Mouse (Mus musculus) CD4-positive, CD25-positive, alpha-beta regulatory T cell, adult 4 months (primary cell): ENCODE results near the gene Mtmr11. TPM values are rescaled to one million over a fixed set of nuclear protein-coding genes. Genes with fewer than 3 reads are reported as not detected.
"Not testable (repeated sequence)": the region's sequence is repeated elsewhere in the genome, so short reads cannot be mapped to it uniquely, and the experiment has no call there.

ENCODE experiments used
- ATAC-seq: one replicate; pipeline ENCODE4 v1.8.0; 2017
- polyA plus RNA-seq, 2 experiments: library from polyadenylated mRNA; unstranded; fragments of 100-300 nt; shearing (Covaris generic); gene quantifications; one replicate each; pipeline ENCODE4 v1.2.1; 2017

The Mtmr11 gene
- polyA plus RNA-seq, 2 experiments from 2014 or later: 2.3 to 2.4 TPM

- peak; percentile 94 for ATAC-seq
These were observed 10.7 kb downstream of the Mtmr11 start, which contains the start of gene Sf3b4 for GRCm38 (mm10) chr3:96172197-96173178. Gene Sf3b4, plus strand, starts transcription at chr3:96172332.

- no peak for ATAC-seq
These were observed 11.4 kb downstream of the Mtmr11 start for GRCm38 (mm10) chr3:96173185-96173584.

GRCm38 (mm10) chr3:96174042-96174441 is 12.2 kb downstream of the Mtmr11 start:
- ATAC-seq: not testable (repeated sequence)

GRCm38 (mm10) chr3:96175251-96175650 is 13.4 kb downstream of the Mtmr11 start:
- ATAC-seq: no peak

GRCm38 (mm10) chr3:96178427-96178826 is 16.6 kb downstream of the Mtmr11 start:
- no peak for ATAC-seq

- ATAC-seq: no peak
These were observed 17.1 kb downstream of the Mtmr11 start for GRCm38 (mm10) chr3:96178902-96179301.

DNA sequence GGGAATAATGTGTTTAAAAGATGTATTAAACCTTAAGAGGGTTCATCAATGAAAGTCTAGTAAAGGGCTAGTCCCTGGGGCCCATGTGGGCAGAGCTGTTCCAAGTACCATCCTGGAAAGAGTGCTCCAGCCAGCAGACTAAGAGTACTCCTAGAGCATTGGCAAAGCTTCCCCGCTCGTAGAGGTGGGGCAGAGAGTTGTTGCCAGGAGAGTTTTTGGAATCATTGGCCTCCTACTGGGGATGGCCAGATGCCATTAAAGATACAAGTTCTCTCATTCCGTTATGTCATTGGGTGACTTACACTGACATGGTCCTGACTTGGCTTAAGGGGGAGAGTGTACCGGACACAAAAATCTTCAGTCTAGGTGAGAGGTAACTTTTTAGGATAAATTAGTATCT is 17.7 kb downstream of the Mtmr11 start:
- ATAC-seq: no peak

GRCm38 (mm10) chr3:96180727-96181477 is 19.1 kb downstream of the Mtmr11 start, which contains the start of gene Sv2a:
Gene Sv2a, plus strand, starts transcription at chr3:96181151.
- ATAC-seq: peak; percentile 77

DNA sequence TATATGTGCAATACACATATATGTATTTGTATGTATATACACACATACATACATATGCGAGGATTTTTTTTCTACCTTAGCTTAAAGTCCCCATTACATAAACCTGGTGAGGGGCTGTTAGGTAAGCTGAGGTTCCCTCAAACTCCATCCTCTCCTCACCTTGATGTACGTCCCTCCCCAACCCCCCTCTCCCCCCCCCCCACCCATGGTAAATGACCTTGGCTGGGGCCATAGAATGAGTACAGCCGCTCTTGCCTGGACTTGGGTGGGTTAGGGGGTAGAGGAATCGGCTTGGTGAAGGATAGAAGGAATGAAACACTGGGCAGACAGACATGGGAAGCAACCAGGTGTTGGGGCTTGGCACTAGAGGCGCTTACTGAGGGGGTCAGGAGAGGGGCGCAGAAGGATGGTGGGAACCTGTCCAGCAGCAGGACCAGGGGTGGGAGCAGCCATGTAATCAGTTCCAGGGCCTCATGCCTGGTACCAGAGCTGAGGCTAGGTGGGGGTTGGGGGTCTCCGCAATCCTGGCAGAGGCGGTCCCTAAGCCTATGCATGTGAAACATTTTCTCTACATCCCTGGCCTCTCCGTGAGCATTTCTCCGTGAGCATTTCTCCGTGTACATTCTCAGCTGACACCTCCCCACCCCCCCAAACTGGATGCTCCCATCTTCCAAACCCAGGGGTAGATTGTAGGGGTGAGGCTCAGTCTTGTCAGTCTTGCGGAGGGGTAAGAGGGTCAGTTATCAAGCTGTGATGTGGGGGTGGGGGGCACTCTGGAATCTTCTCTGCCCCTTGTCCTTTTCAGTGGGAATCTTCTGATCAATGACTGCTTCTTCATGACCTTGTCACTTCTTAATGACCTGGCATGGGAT is 19.9 kb downstream of the Mtmr11 start:
- ATAC-seq: no peak

DNA sequence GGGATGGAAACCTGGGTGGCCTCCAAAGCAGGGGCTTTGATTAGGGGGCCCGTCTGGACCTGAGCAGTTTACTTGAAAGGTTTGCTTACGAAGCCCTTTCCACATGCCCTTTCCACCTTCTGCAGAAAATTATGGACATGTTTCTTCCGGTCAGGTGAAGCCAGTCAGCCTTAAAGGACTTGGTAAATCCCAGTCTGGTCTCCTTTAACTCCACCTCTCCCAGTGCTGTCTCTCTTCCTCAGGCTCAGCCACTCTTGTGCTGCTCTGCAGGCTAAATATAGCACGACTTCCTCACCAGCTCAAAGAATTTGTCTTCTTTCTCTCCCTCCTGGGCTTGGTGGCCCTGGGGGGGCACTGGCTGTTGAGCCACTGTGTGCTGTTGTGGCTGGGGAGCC is 20.6 kb downstream of the Mtmr11 start:
- ATAC-seq: no peak

- no peak for ATAC-seq
These were observed 31.2 kb downstream of the Mtmr11 start for GRCm38 (mm10) chr3:96192977-96193376.

- ATAC-seq: peak; percentile 15
These were observed 33.2 kb downstream of the Mtmr11 start for GRCm38 (mm10) chr3:96194966-96195365.

GRCm38 (mm10) chr3:96195616-96196313 is 34.0 kb downstream of the Mtmr11 start:
- no peak for ATAC-seq

DNA sequence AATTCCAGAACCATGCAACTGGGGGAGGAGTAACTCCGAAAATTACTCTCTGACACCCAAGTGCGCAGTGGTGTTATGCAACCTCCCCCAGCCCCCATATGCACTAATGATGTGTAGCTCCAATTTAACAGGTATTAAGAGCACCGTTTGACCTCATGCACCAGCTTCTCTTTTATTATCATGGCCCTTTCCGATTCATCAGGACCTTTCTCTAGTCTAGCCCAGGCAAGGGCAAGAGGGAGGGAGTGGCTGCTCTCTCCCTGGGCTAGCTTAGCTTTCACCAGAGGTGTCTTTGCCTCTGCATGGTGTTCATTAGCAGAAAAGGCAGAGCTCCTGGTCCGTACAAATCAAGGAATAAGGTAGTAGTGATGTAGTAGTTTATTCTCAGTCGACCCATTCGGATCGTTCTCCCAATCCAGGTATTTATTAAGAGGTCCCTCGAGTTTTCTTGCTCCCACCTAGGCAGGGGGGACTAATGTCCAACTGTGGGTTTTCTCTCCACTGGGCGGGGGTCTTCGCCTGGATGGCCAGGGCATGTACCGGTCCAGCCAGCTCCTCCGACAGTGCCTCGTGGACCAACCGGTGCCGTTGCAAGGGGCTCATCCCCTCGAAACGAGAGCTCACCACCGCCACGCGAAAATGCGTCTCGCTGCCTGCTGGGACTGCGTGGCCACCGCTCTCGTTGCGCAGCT is 34.8 kb downstream of the Mtmr11 start:
- ATAC-seq: no peak

GRCm38 (mm10) chr3:96197129-96197749 is 35.4 kb downstream of the Mtmr11 start:
- peak; percentile 82 for ATAC-seq

GRCm38 (mm10) chr3:96198181-96198580 is 36.4 kb downstream of the Mtmr11 start:
- ATAC-seq: peak; percentile 83

GRCm38 (mm10) chr3:96198601-96199251 is 36.9 kb downstream of the Mtmr11 start:
- ATAC-seq: not testable (repeated sequence)

- no peak for ATAC-seq
These were observed 37.9 kb downstream of the Mtmr11 start for GRCm38 (mm10) chr3:96199731-96200130.

GRCm38 (mm10) chr3:96207819-96208218 is 46.0 kb downstream of the Mtmr11 start:
- ATAC-seq: no peak

GRCm38 (mm10) chr3:96209242-96209641 is 47.4 kb downstream of the Mtmr11 start:
- ATAC-seq: no peak
